Comparison of ENCODE assay signal across 30 mouse cellular contexts in the genomic region with DNA sequence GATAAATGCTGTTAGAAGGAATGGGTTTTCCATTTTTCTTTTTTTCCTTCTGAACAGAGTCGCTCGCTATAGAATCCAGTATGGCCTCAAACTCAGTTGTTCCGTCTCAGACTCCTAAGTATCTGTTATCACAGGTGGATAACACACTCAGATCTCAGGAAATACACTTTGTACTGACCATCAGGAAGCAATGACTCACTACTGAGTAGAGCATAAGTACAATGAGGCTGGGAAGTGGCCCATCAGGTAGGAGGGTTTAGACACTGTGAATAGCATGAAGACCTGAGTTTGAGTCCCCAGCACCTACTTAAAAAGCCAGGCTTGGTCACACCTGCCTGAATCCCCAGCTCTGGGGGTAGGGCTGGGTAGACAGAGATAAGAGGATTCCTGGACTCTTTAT.
"Had no signal": no experiment of that assay in that cellular context is flagged by ENCODE, and none has a peak within 500 bp of the region (broad histone marks: within the 10 kb centered on the region; RNA-seq: fewer than 3 reads in every experiment).

No protein-coding gene starts in this region.

- H3K9me3 ChIP-seq: limb, embryonic 10.5 days; limb, embryonic 12.5 days; limb, embryonic 13.5 days; limb, embryonic 15.5 days; liver, embryonic 13.5 days; liver, embryonic 15.5 days; lung, embryonic 15.5 days; midbrain, embryonic 10.5 days; midbrain, embryonic 12.5 days; midbrain, embryonic 13.5 days; midbrain, embryonic 15.5 days had no signal

- H3K36me3 ChIP-seq: limb, embryonic 10.5 days; limb, embryonic 12.5 days; limb, embryonic 13.5 days; limb, embryonic 15.5 days; liver, embryonic 13.5 days; liver, embryonic 15.5 days; lung, embryonic 15.5 days; midbrain, embryonic 10.5 days; midbrain, embryonic 12.5 days; midbrain, embryonic 13.5 days; midbrain, embryonic 15.5 days had no signal

- H3K4me2 ChIP-seq: limb, embryonic 12.5 days; limb, embryonic 13.5 days; limb, embryonic 15.5 days; liver, embryonic 11.5 days; liver, embryonic 13.5 days; liver, embryonic 15.5 days; lung, embryonic 14.5 days; lung, embryonic 15.5 days; midbrain, embryonic 11.5 days; midbrain, embryonic 12.5 days; midbrain, embryonic 13.5 days; midbrain, embryonic 15.5 days had no signal

- H3K27me3 ChIP-seq: limb, embryonic 13.5 days; limb, embryonic 15.5 days; liver, embryonic 13.5 days; liver, embryonic 15.5 days; lung, embryonic 15.5 days; midbrain, embryonic 13.5 days; midbrain, embryonic 15.5 days had no signal

- H3K27ac ChIP-seq: limb, embryonic 10.5 days; limb, embryonic 12.5 days; limb, embryonic 13.5 days; limb, embryonic 15.5 days; liver, embryonic 13.5 days; liver, embryonic 14.5 days; liver, embryonic 15.5 days; lung, embryonic 15.5 days; macrophage; midbrain, embryonic 10.5 days; midbrain, embryonic 12.5 days; midbrain, embryonic 13.5 days; midbrain, embryonic 15.5 days had no signal

- H3K9ac ChIP-seq: limb, embryonic 12.5 days; limb, embryonic 13.5 days; limb, embryonic 15.5 days; liver, embryonic 13.5 days; liver, embryonic 14.5 days; liver, embryonic 15.5 days; liver, postnatal 0 days; lung, embryonic 14.5 days; lung, embryonic 15.5 days; midbrain, embryonic 12.5 days; midbrain, embryonic 13.5 days; midbrain, embryonic 15.5 days had no signal

- H3K4me3 ChIP-seq: limb, embryonic 10.5 days; limb, embryonic 12.5 days; limb, embryonic 13.5 days; limb, embryonic 15.5 days; liver, embryonic 13.5 days; liver, embryonic 15.5 days; lung, embryonic 15.5 days; megakaryocyte, embryonic 14.5 days; midbrain, embryonic 10.5 days; midbrain, embryonic 12.5 days; midbrain, embryonic 13.5 days; midbrain, embryonic 15.5 days; myocyte had no signal

- ATAC-seq: liver, postnatal 0 days; lung, postnatal 0 days; midbrain, embryonic 13.5 days; midbrain, embryonic 15.5 days; midbrain, embryonic 16.5 days had no signal

- DNase-seq: left cerebral cortex, postnatal 4 days; liver; liver, embryonic 13.5 days; liver, postnatal 0 days; lung, adult 18-20 months; lung, adult 2 months; lung, embryonic 14.5 days; lung, postnatal 10 days; lung, postnatal 14 days; lung, postnatal 36 days; lung, postnatal 4 days; midbrain, embryonic 14.5 days had no signal
